Mouse (Mus musculus) c-Kit-negative CD71-positive TER-119-positive erythroid progenitor cells, embryonic 14.5 days (primary cell): Measurements from ENCODE around the gene Hdac5.

Source experiments
- DNase-seq: peaks from one replicate; pipeline ENCODE4 v3.0.0-alpha.2; 2013; ENCODE audit warnings: low read depth, low spot score

The Hdac5 gene

DNA sequence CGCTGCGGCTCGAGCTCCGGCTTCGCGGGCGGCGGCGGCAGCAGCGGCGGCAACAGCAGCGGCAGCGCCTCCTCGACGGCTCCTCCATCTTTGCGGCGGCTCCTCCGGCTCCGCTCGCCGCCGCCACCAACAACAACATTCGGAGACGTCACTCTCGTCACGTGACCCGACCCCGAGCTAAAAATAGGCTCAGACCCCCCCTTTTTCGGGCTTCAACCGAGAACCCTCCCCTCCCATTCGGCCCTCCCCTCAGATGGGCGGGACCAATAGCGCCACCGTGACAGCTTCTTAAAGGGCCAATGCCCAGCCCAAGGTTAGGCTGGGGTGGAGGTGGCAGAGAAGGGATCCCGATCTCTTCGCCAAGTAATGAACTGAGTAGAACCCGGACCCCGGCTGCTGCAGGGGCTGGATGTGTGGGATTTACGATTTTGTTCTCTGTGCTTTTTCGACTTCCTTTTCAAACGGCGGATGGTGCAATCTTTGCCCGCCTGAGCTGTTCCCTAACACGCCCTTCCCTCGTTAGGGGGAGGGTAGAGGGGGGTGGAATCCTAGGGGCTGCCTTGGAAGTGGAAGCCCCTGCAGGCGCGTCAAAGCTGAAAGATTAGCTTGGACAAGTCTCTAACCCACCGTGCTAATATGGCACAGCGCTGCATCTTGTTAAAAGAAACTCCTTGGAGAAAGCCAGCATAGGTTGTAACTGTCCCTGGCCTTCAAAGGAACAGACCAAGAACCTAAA is at the start of gene Hdac5:
Gene Hdac5, minus strand, starts transcription at position 161 of the 736 bp plus-strand sequence.
- peak; percentile 88 for DNase-seq

DNA sequence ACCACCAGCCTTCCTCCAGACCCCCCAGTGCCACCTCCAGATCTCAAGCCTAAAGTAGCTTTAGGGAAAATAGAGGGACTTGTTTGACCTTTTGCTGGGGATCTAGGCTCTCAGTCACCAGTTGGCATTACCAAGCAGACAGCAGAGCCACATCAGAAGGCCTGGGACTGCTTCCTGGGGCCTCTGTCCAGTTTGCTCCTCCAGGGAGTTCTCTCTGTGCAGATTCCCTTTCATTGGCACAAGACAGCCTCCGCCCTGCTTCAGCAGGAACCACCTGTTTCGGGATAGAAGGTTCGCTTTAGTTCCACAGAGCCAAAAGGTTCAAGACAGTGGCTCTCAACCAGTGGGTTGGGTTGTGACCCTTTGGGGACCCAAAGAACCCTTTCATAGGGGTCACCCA is 49.6 kb upstream of the Hdac5 start:
- no peak for DNase-seq

DNA sequence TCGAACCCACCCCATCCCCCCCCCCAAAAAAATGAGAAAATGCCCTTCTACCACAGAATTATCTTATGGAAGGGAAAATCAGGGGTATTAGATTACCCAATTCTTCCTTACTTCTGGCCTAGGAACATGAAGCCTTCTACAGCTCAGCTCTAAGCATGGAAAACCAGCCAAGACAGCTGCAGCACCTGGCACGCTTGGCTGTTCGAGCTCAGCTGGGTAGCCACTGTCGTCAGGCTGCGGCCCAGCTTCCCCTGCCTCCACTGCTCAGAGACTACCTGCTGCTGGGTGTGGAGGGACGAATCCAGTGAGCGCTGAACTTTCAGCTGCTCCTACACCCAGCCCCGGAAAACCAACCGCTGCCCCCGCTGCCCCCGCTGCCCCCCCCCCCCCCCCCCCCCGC is 47.8 kb upstream of the Hdac5 start:
- no peak for DNase-seq

DNA sequence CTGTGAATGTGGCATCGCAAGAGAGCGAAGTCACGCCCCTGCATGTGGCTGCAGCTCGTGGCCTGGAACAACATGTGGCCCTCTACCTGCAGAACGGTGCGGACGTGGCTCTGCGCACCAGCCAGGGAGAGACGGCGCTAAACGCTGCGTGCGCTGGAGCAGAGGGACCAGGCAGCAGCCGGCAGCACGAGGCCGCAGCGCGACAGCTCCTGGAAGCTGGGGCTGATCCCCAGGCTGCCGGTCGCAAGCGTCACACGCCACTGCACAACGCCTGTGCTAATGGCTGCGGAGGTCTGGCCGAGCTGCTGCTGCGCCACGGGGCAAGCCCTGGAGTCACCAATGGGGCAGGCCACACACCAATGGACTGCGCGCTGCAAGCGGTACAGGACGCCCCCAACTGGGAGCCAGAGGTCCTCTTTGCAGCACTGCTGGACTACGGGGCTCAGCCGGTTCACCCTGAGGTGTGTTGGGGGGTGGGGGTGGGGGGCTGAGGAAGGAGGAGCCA is 46.5 kb upstream of the Hdac5 start:
- DNase-seq = no peak

DNA sequence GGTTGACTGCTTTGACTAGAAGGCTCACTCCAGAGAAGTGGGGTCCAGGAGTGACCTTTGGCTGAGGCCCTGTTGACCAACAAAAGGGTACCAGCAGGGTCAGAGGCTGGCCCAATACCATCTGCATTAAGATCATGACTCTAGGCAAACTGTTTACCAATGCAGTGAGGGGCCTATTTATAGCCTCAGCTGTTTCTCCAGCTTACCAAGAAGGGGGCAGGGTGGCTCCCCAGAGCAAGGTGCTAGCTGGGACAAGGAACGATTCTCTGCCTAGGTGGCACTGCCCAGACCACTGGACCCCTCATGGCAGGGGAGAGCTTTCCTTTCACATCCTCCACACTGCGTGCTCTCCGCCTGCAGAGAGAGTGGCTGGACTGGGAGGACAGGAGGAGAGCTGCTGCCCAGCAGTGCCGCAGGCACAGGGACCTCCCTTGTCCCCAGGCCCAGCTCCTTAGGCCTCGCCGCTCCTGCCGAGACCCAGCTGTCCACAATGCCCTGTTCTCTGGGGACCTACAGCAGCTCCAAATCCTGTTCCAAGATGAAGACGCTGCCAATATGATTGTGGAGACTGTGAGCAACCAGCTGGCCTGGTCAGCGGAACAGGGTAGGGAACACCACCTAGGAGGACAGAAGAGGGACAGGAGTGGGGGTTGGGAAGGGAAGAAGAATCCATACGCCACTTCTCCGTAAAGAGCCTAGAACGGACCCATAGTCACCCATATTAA is 38.7 kb upstream of the Hdac5 start, which contains the start of gene Asb16:
Gene Asb16, plus strand, starts transcription at position 224 of the 725 bp plus-strand sequence.
- no peak for DNase-seq

DNA sequence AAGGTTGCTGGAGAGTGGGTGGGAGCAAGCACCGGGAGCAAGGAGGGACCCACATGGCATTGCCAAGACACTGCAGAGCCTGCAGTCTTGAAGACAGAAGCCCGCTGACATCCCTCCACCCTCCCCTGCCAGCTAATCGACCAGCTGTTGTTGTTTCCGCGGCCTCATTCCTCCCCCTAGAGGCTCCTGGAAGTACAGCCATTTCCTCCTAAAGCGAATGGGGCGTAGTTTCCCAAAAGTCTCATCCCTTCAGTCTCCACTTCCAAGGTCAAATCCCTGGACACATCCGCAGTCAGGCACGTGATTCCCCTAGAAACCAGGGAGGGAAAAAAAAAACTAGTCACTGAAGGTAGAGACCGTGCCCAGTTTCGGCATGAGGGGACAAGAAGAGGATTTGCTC is 37.5 kb upstream of the Hdac5 start:
- no peak for DNase-seq

DNA sequence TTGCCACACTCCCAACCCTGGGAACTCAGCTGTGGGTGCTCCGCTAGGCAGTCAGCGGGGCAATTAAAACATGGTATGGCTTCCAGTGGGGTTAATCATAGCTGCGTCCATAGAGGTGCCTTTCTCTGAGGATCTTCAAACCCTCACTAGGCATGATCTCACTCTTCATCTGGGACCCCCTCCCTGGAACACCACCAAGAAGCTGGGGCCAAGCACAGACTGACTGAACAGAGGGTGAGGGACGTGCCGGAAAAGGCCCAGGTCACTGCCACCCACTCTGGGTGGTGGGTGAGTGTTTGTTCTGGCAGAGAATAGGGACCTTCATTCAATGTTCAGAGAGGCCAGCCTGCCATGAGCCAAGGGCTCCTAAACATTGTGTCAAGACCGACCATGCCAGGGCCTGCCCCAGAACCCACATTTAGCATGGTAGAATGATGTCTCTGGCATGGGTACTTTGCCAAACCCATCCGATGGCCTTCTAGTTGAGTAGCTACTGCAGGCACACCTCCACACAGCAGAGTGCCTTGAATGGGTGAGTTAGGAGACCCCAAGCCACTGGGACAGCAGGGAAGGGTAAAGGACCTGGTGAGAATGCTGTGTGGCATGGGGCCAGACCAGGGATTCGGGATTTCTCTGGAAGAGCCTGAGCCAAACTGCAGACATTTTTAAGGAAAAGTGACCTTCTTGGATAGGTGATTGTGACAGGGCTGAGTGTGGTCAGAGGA is 36.8 kb upstream of the Hdac5 start:
- DNase-seq = no peak

DNA sequence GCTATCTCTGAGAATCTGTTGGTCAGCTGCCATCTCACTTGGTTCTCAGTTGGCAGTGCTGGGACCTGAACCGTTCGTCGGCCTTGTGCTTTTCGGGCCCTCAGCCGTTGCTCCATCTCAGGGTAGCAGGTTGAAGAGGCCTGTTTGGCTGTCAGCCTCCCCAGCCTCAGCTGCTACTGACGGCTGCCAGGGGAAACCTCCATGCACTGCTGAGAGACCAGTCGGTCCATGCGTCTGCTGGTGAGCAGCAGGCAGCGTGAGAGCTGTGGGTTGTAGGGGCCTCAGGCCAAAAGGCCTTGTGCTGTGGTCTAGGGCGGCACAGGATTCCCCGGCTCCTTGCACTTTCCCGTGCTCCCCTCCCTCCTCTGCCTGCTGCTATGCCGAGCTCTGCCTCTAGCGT is 35.9 kb upstream of the Hdac5 start:
- no peak for DNase-seq

DNA sequence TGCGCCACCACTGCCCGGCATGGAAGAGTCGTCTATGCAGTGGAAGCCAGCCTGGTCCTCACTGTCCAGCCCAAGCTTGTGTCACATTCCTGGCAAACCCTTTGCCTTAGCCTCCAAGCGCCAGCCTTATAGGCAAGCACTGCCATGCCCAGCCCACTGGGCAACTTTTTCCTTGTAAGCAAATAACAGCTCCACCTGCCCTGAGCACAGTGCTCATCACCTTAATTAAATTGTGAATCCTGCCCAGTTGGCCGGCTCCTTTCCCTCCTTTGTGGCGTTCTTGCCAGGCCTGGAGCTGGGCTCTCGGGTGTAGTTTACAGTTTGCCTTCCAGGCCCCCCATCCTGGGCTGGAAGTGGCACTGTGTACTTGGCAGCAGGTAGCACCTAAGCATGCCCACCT is 33.2 kb upstream of the Hdac5 start:
- no peak for DNase-seq

DNA sequence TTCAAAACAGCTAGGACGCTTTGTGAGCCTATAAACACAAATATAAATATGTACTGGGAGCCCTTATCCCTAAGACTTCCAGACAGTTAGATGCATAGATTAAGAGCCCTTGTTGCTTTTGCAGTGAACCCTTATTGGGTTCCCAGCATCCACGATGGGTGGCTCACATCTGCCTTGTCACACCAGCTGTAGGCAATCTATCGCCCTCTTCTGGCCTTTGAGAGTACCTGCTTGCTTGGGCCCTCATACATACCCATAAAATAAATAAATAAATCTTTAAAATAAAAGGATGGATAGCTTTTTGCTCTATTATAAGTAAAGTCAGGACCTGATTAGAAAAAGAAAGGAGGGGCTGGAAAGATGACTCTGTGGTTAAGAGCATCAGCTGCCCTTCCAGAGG is 28.6 kb upstream of the Hdac5 start:
- DNase-seq = no peak

DNA sequence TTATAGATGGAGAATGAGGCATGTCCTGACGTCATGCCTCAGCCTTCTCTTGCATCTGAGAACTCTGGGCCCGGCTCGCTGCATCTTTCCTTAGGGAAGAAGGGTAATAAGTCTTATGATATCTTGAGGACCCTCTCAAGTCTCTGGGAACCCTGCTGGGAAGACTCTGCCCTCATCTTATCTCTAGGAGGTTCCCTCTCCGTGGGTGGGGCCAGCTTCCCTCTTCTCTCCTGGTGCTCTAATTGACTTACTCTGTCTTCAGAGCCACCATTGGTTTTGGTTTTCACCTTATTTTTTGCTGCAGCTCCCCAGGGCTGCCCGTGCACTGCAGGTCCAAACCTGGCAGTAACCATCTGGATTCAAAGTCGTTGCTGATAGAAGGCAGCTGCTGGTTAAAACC is 28.1 kb upstream of the Hdac5 start:
- no peak for DNase-seq

DNA sequence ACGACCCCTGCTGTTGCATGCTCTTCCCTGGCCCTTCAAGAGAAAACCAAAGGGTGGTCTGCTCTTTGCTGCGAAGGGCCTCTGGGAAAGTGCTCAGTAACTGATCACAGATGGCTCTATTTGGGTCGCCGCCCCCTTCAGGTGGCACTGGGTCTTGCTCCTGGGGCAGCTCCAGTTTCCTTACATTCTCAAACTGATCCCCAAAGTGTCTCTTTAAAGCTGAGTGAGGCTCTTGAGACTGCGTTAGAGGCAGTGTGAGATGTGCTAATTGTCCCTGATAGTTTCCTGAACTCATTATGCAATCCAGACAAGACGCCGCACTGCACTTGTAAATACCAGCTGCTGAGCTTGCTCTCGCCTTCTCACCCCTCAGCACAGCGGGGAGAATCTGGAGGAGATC is 27.5 kb upstream of the Hdac5 start:
- DNase-seq = no peak

DNA sequence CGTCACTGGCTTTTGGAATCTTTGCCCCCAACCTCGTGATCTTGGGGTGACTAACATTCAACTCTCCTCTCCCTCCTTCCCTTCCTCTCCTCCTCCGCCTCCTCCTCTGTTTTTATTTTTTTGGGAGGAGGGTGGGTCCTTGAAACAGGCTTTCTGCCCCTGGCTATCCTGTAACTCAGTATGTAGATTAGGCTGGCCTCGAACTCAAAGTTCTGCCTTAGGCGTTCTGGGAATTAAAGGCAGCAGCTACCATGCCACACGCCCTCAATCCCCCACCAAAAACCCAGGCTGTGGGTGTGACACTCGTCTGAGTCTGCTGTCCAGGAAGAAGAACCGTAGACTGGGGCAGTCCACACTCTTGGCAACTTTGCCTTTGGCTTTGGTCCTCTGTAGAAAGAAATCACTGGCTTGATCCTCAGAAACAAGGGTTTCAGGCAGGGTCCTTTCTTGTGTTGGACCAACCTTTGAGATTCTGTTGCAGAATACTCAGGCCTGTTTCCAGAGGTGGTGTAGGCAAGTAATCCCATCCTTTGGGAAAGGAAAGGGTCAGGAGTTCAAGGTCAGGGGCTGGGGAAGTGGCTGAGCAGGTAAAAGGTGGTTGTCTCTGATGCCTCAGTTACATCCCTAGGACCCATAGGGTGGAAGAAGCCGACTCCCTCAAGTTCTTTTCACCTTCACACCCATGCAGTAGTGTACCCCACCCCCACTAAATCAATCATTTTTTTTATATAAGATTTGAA is 19.6 kb upstream of the Hdac5 start:
- no peak for DNase-seq

DNA sequence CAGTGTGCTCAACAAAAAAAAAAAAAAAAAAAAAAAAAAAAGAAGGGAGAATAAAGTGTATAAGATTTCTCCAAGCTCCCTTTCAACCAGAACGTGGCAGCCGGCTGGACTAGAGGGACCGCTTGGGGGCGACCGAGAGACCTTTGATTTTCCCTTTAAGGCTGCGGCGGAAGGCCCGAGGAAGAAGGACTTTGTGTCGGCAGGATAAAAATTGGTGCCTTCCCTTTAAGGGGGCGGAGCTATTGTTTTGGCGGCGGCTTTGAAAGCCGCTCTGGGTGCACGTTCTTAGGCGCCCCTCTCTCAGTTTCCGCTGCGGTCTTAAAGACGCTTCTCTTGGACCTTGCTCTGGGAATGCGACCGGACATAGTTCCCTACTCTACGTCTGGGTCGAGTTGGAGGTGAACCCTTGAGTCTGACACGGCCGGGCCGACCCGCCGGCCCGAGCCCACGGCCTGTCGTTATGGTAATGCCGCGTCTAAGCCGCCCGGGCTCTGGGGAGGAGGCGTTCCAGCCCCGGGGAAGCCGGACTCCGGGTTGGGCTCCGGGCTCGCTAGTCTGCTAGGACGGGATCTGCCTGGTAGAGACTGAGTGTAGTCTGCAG is 18.8 kb upstream of the Hdac5 start, which contains the start of gene BC030867:
Gene BC030867, plus strand, starts transcription at position 253 of the 601 bp plus-strand sequence.
- DNase-seq = peak; percentile 99

DNA sequence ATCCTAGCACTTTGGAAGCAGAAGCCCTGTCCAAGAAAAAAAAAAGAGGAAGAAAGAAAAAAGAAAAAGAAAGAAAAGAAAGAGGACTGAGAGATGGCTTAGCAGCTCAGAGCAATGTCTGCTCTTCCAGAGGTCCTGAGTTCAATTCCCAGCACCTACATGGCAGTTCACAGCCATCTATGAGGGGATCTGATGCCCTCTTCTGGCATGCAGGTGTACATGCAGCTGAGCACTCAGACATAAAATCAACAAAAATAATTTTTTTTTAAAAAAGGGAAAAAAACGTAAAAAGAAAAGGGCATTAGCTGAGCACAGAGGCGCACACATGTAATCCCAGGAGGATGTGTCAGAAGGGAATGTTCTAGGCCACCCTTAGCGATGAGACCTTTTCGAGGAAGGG is 16.9 kb upstream of the Hdac5 start:
- DNase-seq = no peak

DNA sequence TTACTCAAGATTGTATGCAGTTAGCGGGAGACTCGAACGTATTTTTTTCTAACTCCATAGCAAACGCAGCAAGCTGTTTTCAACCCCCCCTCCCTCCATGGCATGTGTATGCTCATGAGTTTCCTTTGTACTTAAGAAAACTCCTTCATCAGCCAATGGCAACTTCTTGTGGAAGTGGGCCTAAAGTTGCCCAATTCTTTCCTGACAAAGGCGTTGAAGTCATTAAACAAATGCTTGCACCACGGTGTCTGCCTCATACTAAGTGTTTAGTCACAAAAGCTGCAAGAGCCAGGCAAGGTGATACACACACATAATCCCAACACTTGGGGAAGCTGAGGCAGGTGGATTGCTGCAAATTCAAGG is 16.3 kb upstream of the Hdac5 start:
- DNase-seq = no peak

DNA sequence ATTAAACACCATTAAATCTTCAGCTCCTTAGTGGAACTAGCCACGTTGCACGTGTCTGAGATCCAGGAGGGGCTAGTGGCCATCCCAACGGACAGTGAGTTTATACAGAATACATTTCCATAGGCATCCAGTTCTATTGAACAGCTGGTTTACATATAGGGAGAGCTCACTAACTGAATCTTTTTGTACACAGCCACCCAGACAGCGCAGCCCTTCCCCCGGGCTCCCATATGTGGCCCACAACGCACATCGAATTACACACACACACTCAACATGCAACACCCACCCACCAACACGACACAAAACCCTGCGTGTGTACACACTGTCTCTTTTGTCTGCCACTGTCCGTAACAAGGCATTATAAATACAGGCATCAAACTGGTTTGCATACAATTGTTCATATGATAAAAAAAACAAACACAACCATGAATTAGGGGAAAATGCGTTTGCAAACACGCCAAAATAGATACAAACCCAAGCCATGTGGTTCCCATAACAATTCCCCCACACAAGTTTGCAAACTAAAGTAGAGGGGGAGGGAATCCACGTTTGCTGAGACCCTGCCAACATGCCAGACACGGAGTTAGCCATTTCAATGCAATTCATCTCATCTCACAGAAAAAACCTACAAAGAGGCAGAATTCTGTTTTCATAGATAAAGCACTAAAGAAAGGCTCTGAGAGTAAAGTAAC is 15.8 kb upstream of the Hdac5 start:
- DNase-seq = no peak

DNA sequence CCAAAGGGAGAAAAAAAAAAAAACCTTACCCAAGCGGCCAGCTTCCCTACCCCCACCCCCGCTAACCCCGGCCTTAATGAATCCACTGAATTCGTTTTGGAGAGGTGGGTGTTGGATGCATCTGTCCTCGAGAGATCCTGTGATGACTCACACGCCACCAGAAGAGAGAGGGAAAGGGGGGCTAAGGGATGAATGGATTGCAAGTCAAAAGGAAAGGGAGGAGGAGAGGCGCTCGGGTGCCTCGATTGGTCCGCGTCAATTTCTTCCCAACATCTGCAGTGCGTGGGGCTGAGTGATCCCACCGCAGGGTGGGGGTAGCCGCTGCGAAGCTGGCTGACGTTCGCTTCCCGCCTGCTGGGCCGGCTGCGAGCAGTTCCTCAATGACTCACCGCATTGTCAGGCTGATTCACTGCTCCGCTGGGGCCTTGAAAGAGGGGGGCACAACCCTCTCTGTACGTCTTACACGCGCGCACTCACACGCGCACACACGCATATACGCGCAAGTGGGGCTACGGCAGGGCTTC is 15.0 kb upstream of the Hdac5 start:
- no peak for DNase-seq

DNA sequence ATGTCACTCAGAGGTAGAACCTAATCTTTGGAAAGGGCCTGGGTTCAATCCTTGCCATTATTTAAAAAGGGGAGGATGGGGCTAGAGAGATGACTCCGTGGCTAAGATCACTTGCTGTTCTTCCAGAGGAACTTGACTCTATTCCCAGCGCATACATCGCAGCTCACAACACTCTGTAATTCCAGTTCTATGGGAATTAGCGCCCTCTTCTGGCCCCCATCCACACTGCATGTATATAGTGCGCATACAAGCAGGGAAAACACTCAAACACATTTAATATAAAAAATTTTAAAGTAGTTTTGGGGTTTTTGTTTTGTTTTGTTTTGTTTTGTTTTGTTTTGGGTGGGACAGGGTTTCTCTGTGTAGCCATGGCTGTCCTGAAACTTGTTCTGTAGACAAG is 11.9 kb upstream of the Hdac5 start:
- no peak for DNase-seq

DNA sequence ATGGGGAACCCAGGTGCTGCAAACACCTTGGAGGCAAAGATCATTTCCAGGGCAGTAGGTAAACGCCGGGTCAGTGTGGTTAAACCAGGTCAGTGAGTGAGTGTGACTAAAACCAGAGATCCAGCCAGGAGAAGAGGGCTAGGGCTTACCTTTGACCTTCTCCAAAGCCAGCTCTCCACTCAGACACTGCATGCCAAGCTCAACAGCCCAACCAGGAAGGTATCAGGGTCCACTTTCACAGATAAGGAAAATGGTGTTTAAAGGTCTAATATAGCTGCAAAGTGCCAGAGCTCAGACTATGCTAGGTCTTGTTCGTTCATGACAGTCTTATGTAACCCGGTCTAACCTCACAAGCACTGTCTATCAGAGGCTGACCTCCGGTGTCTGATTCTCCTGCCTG is 11.3 kb upstream of the Hdac5 start:
- DNase-seq = no peak
